Mouse (Mus musculus) spleen, embryonic (tissue): ENCODE measurements around the gene Srsf10.

ENCODE experiments used
- CTCF ChIA-PET: fragments of 350-600 bp; sonication (Branson Sonifier 250); formaldehyde crosslinking; loops from one replicate; lab custom pipeline; 2022; lab: Charles Lee

Gene Srsf10

GRCm38 (mm10) chr4:135909326-135910066, 53.9 kb downstream of the Srsf10 start:
- CTCF ChIA-PET, result interaction anchor here (0.5 to 1.7 kb wide), 4 partner anchors 14 to 140 kb away, joined by 3 to 7 read pairs (median 3); partner anchors contain the start of gene Cnr2

- CTCF ChIA-PET, result interaction anchor here (1.0 to 1.8 kb wide), 2 partner anchors 11 to 15 kb away, joined by 3 to 5 read pairs; no protein-coding TSS in a partner anchor
Measured at GRCm38 (mm10) chr4:135911531-135911930, 56.0 kb downstream of the Srsf10 start.

- CTCF ChIA-PET, result interaction anchor here (1.2 to 1.8 kb wide), 2 partner anchors 9 to 11 kb away, joined by 5 read pairs; partner anchors contain the start of gene Fuca1
Measured at GRCm38 (mm10) chr4:135912164-135912563, 56.6 kb downstream of the Srsf10 start.

- CTCF ChIA-PET, result interaction anchor here (0.7 to 1.8 kb wide), 5 partner anchors 8 to 23 kb away, joined by 5 to 8 read pairs (median 5); partner anchors contain the start of genes Cnr2 and Fuca1
Measured at GRCm38 (mm10) chr4:135912835-135913234, 57.3 kb downstream of the Srsf10 start.

GRCm38 (mm10) chr4:135913433-135913832, 57.9 kb downstream of the Srsf10 start:
- CTCF ChIA-PET, result interaction anchor here (0.7 to 1.7 kb wide), 4 partner anchors 8 to 24 kb away, joined by 5 to 8 read pairs (median 6); partner anchors contain the start of genes Cnr2 and Fuca1

GRCm38 (mm10) chr4:135918635-135919279, 63.2 kb downstream of the Srsf10 start:
- CTCF ChIA-PET, result interaction anchor here (0.6 to 3.0 kb wide), 8 partner anchors 12 to 211 kb away, joined by 3 to 15 read pairs (median 5); partner anchors contain the start of gene Cnr2

GRCm38 (mm10) chr4:135919280-135919639, 63.7 kb downstream of the Srsf10 start:
- CTCF ChIA-PET, result interaction anchor here (0.5 to 3.0 kb wide), 10 partner anchors 21 to 211 kb away, joined by 3 to 17 read pairs (median 6); partner anchors contain the start of gene Cnr2
